8 mouse cellular contexts compared by ENCODE assay signal in genomic region chr1:71531653-71532052, GRCm38 (mm10). TPM values are rescaled to one million over a fixed set of nuclear protein-coding genes. Genes with fewer than 3 reads are reported as not detected.
DNase-seq lines count a peak whose midpoint lies in the region; ATAC-seq and TF ChIP-seq lines count a peak whose summit lies in the region.

No protein-coding gene starts in this region.

- peak; percentile 48 for TF ChIP-seq CTCF in bone marrow, adult 2 months (IDR thresholded peaks at IDR 0.05; ENCODE audit: control insufficient read depth, insufficient read depth, low read length)

- ATAC-seq in midbrain, embryonic 15.5 days (replicated peaks): no peak

- H3K27me3 ChIP-seq in midbrain, embryonic 10.5 days (ENCODE audit: low read depth, poor library complexity, severe bottlenecking): no peaks in the 10 kb centered on the region
- no peaks in the 10 kb centered on the region for H3K27me3 ChIP-seq in midbrain, embryonic 15.5 days (replicated peaks)

- no peak for TF ChIP-seq POLR2A in bone marrow, adult 2 months (IDR thresholded peaks at IDR 0.05; ENCODE audit: borderline replicate concordance, control insufficient read depth, low read depth, low read length)

- DNase-seq in cerebellum, postnatal 10 days: peak; percentile 67 to 79
- no peak for DNase-seq in cerebellum, adult 8-10 months
- DNase-seq in midbrain, embryonic 10.5 days (ENCODE audit: low spot score): peak; percentile 30
- DNase-seq in induced T-regulatory cell, adult 2 months (ENCODE audit: low read depth): peak; percentile 34
- peak; percentile 13 for DNase-seq in lung, postnatal 25 days (ENCODE audit: low spot score)
- DNase-seq in yolk sac, embryonic 10.5 days (ENCODE audit: low spot score): peak; percentile 19

- H3K27ac ChIP-seq in midbrain, embryonic 10.5 days (replicated peaks): no peak overlapping the region
- H3K27ac ChIP-seq in midbrain, embryonic 15.5 days: no peak overlapping the region
- H3K27ac ChIP-seq in bone marrow, adult 2 months (ENCODE audit: control insufficient read depth, insufficient read depth, low read depth, low read length, poor library complexity): no peak overlapping the region

- no peaks in the 10 kb centered on the region for H3K36me3 ChIP-seq in midbrain, embryonic 10.5 days
- H3K36me3 ChIP-seq in midbrain, embryonic 15.5 days (replicated peaks): no peaks in the 10 kb centered on the region

- H3K9me3 ChIP-seq in midbrain, embryonic 10.5 days (replicated peaks): no peaks in the 10 kb centered on the region
- H3K9me3 ChIP-seq in midbrain, embryonic 15.5 days: no peaks in the 10 kb centered on the region

- H3K4me1 ChIP-seq in midbrain, embryonic 10.5 days: no peaks in the 10 kb centered on the region
- H3K4me1 ChIP-seq in midbrain, embryonic 15.5 days: no peaks in the 10 kb centered on the region
- H3K4me1 ChIP-seq in bone marrow, adult 2 months (ENCODE audit: control insufficient read depth, insufficient read depth, low read length): no peaks in the 10 kb centered on the region

- H3K9ac ChIP-seq in midbrain, embryonic 15.5 days: no peak overlapping the region

- WGBS in midbrain, embryonic 10.5 days: 24% methylated on average over 7 of the region's 7 CpGs
- 23% methylated on average over 7 of the region's 7 CpGs for WGBS in midbrain, embryonic 15.5 days
- WGBS in bone marrow, adult 2 months: 32% methylated on average over 7 of the region's 7 CpGs

- H3K4me2 ChIP-seq in midbrain, embryonic 15.5 days: no peak overlapping the region

- H3K4me3 ChIP-seq in midbrain, embryonic 10.5 days: no peak overlapping the region
- no peak overlapping the region for H3K4me3 ChIP-seq in midbrain, embryonic 15.5 days
- H3K4me3 ChIP-seq in bone marrow, adult 2 months (replicated peaks; ENCODE audit: control insufficient read depth, low read depth, low read length): no peak overlapping the region

RNA-seq across cellular contexts. Expression of gene Atic, which starts 25.3 kb away (rescaled TPM):
- 54.0 and 65.9 TPM in 2 replicates for polyA plus RNA-seq in midbrain, embryonic 10.5 days (2016; fragmentation: Nextera tagmentation; extraction: Ambion mirVana)
- 28.7 and 29.4 TPM in 2 replicates for polyA plus RNA-seq in midbrain, embryonic 15.5 days (2015; fragmentation: Nextera tagmentation; extraction: Ambion mirVana)
- 23.4 and 24.3 TPM in 2 replicates for polyA plus RNA-seq in bone marrow, adult 2 months (2011; ENCODE audit: insufficient read depth, insufficient read length, low replicate concordance, missing spikeins)
